ENCODE assay signal across 8 mouse cellular contexts in the genomic region with DNA sequence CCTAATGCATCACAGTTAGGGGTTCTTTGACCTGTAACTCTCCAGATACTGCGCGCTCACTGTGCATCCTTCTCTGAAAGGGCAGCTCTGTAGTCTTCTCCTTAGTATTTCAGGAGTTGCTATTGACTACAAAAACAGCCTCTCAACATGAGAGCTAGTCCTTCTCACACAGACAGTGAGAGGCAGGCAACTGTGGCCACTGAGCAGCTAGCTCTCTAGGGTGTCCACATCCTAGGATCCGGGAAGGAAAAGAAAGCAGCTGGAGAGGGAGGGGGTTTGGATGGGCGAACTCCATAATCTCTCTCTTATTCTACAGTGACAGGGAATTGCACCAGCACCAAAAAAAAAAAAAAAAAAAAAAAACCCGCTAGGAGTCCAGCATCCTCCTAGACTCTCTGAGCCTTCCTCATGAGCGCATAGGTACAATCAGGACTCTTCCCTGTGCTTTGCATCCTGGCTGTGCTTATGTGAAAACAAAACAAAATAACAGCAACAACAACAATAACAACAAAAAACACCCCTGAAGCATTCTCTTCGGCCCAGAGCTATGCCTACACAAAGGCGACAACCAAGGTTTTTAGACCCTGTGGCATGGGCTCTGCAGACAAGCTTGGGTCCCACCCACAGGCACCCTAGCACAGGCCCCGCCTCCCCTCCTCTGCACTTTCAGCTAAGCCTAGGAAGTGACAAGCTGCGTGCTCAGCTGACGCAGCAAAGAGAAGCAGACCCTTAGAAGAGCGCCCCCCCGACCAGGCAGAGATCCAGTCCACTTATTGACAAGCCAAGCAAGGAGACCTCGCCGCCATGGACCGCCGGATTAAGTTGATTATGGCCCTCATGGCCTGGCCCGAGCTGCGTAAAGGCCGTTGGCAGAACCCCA. TPM values are rescaled to one million over a fixed set of nuclear protein-coding genes. Genes with fewer than 3 reads are reported as not detected.
DNase-seq lines count a peak whose midpoint lies in the region; ATAC-seq and TF ChIP-seq lines count a peak whose summit lies in the region.

Rtl8c (plus strand) TSS at position 791 of the 880 bp plus-strand sequence.

- peak within 1 kb of the TSS; percentile 53 for H3K4me2 ChIP-seq in neural tube, embryonic 15.5 days

- H3K27ac ChIP-seq in hindbrain, embryonic 10.5 days, result peak within 1 kb of the TSS; percentile 84
- peak within 1 kb of the TSS; percentile 84 for H3K27ac ChIP-seq in neural tube, embryonic 15.5 days (replicated peaks)

- TF ChIP-seq CTCF in lung, adult 2 months (IDR thresholded peaks at IDR 0.05; ENCODE audit: insufficient read depth, low read length), result no peak

- peak; percentile 97 for ATAC-seq in neural tube, embryonic 15.5 days (ENCODE audit: low FRiP score)

- peak within 1 kb of the TSS; percentile 50 for H3K4me3 ChIP-seq in hindbrain, embryonic 10.5 days
- H3K4me3 ChIP-seq in lung, adult 2 months (replicated peaks; ENCODE audit: extremely low read depth, low read depth, low read length), result peak within 1 kb of the TSS; percentile 91
- peak within 1 kb of the TSS; percentile 49 for H3K4me3 ChIP-seq in neural tube, embryonic 15.5 days (replicated peaks)

- TF ChIP-seq POLR2A in lung, adult 2 months (IDR thresholded peaks at IDR 0.05; ENCODE audit: borderline replicate concordance, extremely low read depth, low read depth, low read length), result peak; percentile 57; the same call in 1 of the 2 replicates

- WGBS in hindbrain, embryonic 10.5 days, result 25% methylated on average over 20 of the region's 20 CpGs
- WGBS in lung, adult 2 months, result 33% methylated on average over 20 of the region's 20 CpGs
- 27% methylated on average over 19 of the region's 20 CpGs for WGBS in neural tube, embryonic 15.5 days

- DNase-seq in NIH3T3 (ENCODE audit: low read depth), result peak; percentile 55
- DNase-seq in cerebellum, postnatal 10 days, result peak; percentile 83 to 90
- peak; percentile 68 to 74 for DNase-seq in frontal cortex, postnatal 14 days (ENCODE audit: low spot score in 2 of 2)
- peak; percentile 59 for DNase-seq in hindbrain, embryonic 10.5 days (ENCODE audit: low spot score)
- peak; percentile 36 for DNase-seq in layer of hippocampus, adult 9-10 months (ENCODE audit: low spot score)
- peak; percentile 25 for DNase-seq in lung, adult 2 months
- DNase-seq in thymus, postnatal 10 days (ENCODE audit: low spot score in 2 of 2), result peak; percentile 58 to 61

- H3K9ac ChIP-seq in neural tube, embryonic 15.5 days (replicated peaks), result peak within 1 kb of the TSS; percentile 51

- no peaks in the 10 kb centered on the region for H3K36me3 ChIP-seq in hindbrain, embryonic 10.5 days
- H3K36me3 ChIP-seq in neural tube, embryonic 15.5 days, result no peaks in the 10 kb centered on the region

- H3K4me1 ChIP-seq in hindbrain, embryonic 10.5 days (replicated peaks), result no peaks in the 10 kb centered on the region; the same call in 1 of the 2 replicates
- no peaks in the 10 kb centered on the region; the same call in 1 of the 2 replicates for H3K4me1 ChIP-seq in lung, adult 2 months (ENCODE audit: control insufficient read depth, insufficient read depth, low read length)
- H3K4me1 ChIP-seq in neural tube, embryonic 15.5 days, result no peaks in the 10 kb centered on the region

- no peaks in the 10 kb centered on the region for H3K9me3 ChIP-seq in hindbrain, embryonic 10.5 days
- H3K9me3 ChIP-seq in neural tube, embryonic 15.5 days (replicated peaks), result no peaks in the 10 kb centered on the region

- no peaks in the 10 kb centered on the region for H3K27me3 ChIP-seq in hindbrain, embryonic 10.5 days (ENCODE audit: insufficient read depth, poor library complexity, severe bottlenecking)
- no peaks in the 10 kb centered on the region for H3K27me3 ChIP-seq in neural tube, embryonic 15.5 days (replicated peaks)

RNA-seq across cellular contexts. Expression of gene Rtl8c, which starts in this region (rescaled TPM):
- polyA plus RNA-seq in hindbrain, embryonic 10.5 days (2016; fragmentation: Nextera tagmentation; extraction: Ambion mirVana), result 40.0 and 58.2 TPM in 2 replicates
- polyA plus RNA-seq in lung, adult 2 months (2012; rRNA removed), result 31.2 and 31.9 TPM in 2 replicates
- 225 and 274 TPM in 2 replicates for polyA plus RNA-seq in neural tube, embryonic 15.5 days (2015; fragmentation: Nextera tagmentation; extraction: Ambion mirVana)

Comparison
In these comparisons a context has a peak if more than half of its experiments do, and no peak if none do; other contexts are left out.
1. Peak in every context shown above with its lines: DNase-seq, ATAC-seq, H3K4me3 ChIP-seq and H3K27ac ChIP-seq.
2. DNase-seq: peak in every context shown above with its lines; median percentile 86 in cerebellum, postnatal 10 days; 71 in frontal cortex, postnatal 14 days; 60 in thymus, postnatal 10 days; 59 in hindbrain, embryonic 10.5 days; 55 in NIH3T3; 36 in layer of hippocampus, adult 9-10 months; 25 in lung, adult 2 months.